Mouse (Mus musculus): ENCODE data around the gene Dgki. TPM values are rescaled to one million over a fixed set of nuclear protein-coding genes. Genes with fewer than 3 reads are reported as not detected.

Dgki gene
- total and polyA plus RNA-seq, 3 experiments: not detected

GRCm38 (mm10) chr6:36809747-36810285, 490.2 kb downstream of the Dgki start, which contains the start of gene Ptn:
TSS of gene Ptn (minus strand) at chr6:36810220.
- Histone ChIP-seq H3K27ac (ENCODE audit: control insufficient read depth, low read depth, low read length) (no peak within 1 kb of the TSS), H3K9ac (ENCODE audit: control insufficient read depth, low read depth, low read length, poor library complexity, severe bottlenecking) (no peak within 1 kb of the TSS), H3K79me2 (ENCODE audit: control insufficient read depth, insufficient read depth, low read length, poor library complexity) (no peaks in the 10 kb centered on the region), H3K27me3 (ENCODE audit: control insufficient read depth in 1 of 2, insufficient read depth in 2 of 2, low read length in 2 of 2) (no peaks in the 10 kb centered on the region), H3K36me3 (ENCODE audit: control insufficient read depth in 1 of 2, insufficient read depth in 2 of 2, low read length in 2 of 2) (no peaks in the 10 kb centered on the region), H3K4me1 (ENCODE audit: control insufficient read depth in 1 of 2, insufficient read depth in 2 of 2, low read length in 2 of 2) (no peaks in the 10 kb centered on the region), H3K4me3 (ENCODE audit: control insufficient read depth in 1 of 2, insufficient read depth in 1 of 2, low read depth in 2 of 2, low read length in 2 of 2) (no peak within 1 kb of the TSS), H3K9me3 (replicated peaks; ENCODE audit: insufficient read depth, low read length) (no peaks in the 10 kb centered on the region)
- TF ChIP-seq E2F4 (IDR thresholded peaks at IDR 0.05; ENCODE audit: borderline replicate concordance, low read depth, low read length): no peak
- no peak for TF ChIP-seq SMC3 (IDR thresholded peaks at IDR 0.05; ENCODE audit: low read depth, low read length)
- no peak for TF ChIP-seq ZMIZ1 (IDR thresholded peaks at IDR 0.05; ENCODE audit: low read depth, low read length)
- TF ChIP-seq MXI1 (IDR thresholded peaks at IDR 0.05; ENCODE audit: low read depth, low read length): no peak
- no peak for TF ChIP-seq ZNF384 (IDR thresholded peaks at IDR 0.05; ENCODE audit: low read depth, low read length)
- TF ChIP-seq CHD2 (IDR thresholded peaks at IDR 0.05; ENCODE audit: low read length): no peak
- no peak for TF ChIP-seq NELFE (IDR thresholded peaks at IDR 0.05; ENCODE audit: low read depth, low read length)
- no peak for TF ChIP-seq KAT2A (conservative IDR thresholded peaks at IDR 0.05; ENCODE audit: low read depth, low read length)
- no peak for TF ChIP-seq MYC (IDR thresholded peaks at IDR 0.05; ENCODE audit: low read depth, low read length)
- no peak for TF ChIP-seq ETS1 (IDR thresholded peaks at IDR 0.05; ENCODE audit: low read depth, low read length)
- TF ChIP-seq TBP (IDR thresholded peaks at IDR 0.05; ENCODE audit: low read depth, low read length): no peak
- TF ChIP-seq MAZ (IDR thresholded peaks at IDR 0.05; ENCODE audit: low read depth, low read length): no peak
- no peak for TF ChIP-seq ZKSCAN1 (IDR thresholded peaks at IDR 0.05; ENCODE audit: low read depth, low read length)
- TF ChIP-seq POLR2AphosphoS2 (IDR thresholded peaks at IDR 0.05; ENCODE audit: low read length): no peak
- TF ChIP-seq RAD21 (IDR thresholded peaks at IDR 0.05; ENCODE audit: low read depth, low read length): no peak
- DNase-seq (ENCODE audit: low read depth, low spot score): no peak

- Histone ChIP-seq H3K79me2 (ENCODE audit: control insufficient read depth, insufficient read depth, low read length, poor library complexity) (no peaks in the 10 kb centered on the region), H3K9me3 (replicated peaks; ENCODE audit: insufficient read depth, low read length) (no peaks in the 10 kb centered on the region), H3K27ac (ENCODE audit: control insufficient read depth, low read depth, low read length) (no peak overlapping the region), H3K4me1 (ENCODE audit: control insufficient read depth in 1 of 2, insufficient read depth in 2 of 2, low read length in 2 of 2) (no peaks in the 10 kb centered on the region), H3K27me3 (ENCODE audit: control insufficient read depth in 1 of 2, insufficient read depth in 2 of 2, low read length in 2 of 2) (no peaks in the 10 kb centered on the region), H3K36me3 (ENCODE audit: control insufficient read depth in 1 of 2, insufficient read depth in 2 of 2, low read length in 2 of 2) (no peaks in the 10 kb centered on the region), H3K9ac (ENCODE audit: control insufficient read depth, low read depth, low read length, poor library complexity, severe bottlenecking) (no peak overlapping the region), H3K4me3 (ENCODE audit: control insufficient read depth in 1 of 2, insufficient read depth in 1 of 2, low read depth in 2 of 2, low read length in 2 of 2) (no peak overlapping the region)
- TF ChIP-seq RAD21 (IDR thresholded peaks at IDR 0.05; ENCODE audit: low read depth, low read length) (no peak), POLR2A (IDR thresholded peaks at IDR 0.05; ENCODE audit: control insufficient read depth in 1 of 2, insufficient read depth in 1 of 2, low read depth in 1 of 2, low read length in 2 of 2, poor library complexity in 1 of 2) (no peak), TBP (IDR thresholded peaks at IDR 0.05; ENCODE audit: low read depth, low read length) (no peak), MEF2A (IDR thresholded peaks at IDR 0.05; ENCODE audit: extremely low read depth, insufficient replicate concordance, low read depth, low read length, poor library complexity, severe bottlenecking) (no peak), ZKSCAN1 (IDR thresholded peaks at IDR 0.05; ENCODE audit: low read depth, low read length) (no peak), MAX (IDR thresholded peaks at IDR 0.05; ENCODE audit: low read length) (no peak), CHD2 (IDR thresholded peaks at IDR 0.05; ENCODE audit: low read length) (no peak), MAFK (IDR thresholded peaks at IDR 0.05; ENCODE audit: borderline replicate concordance, low read depth, low read length) (no peak), TCF12 (IDR thresholded peaks at IDR 0.05; ENCODE audit: low read depth, low read length) (no peak), E2F4 (IDR thresholded peaks at IDR 0.05; ENCODE audit: borderline replicate concordance, low read depth, low read length) (no peak), GATA1 (IDR thresholded peaks at IDR 0.05; ENCODE audit: low read depth, low read length) (no peak), NRF1 (IDR thresholded peaks at IDR 0.05; ENCODE audit: insufficient read depth, low read depth, low read length, poor library complexity, severe bottlenecking) (no peak), USF2 (IDR thresholded peaks at IDR 0.05; ENCODE audit: borderline replicate concordance in 1 of 2, insufficient read depth in 1 of 2, low read depth in 1 of 2, low read length in 2 of 2) (no peak), HCFC1 (IDR thresholded peaks at IDR 0.05; ENCODE audit: low read depth, low read length) (no peak), GABPA (IDR thresholded peaks at IDR 0.05; ENCODE audit: low read depth, low read length) (no peak)
- DNase-seq (ENCODE audit: low read depth, low spot score): no peak
These were observed 490.7 kb downstream of the Dgki start for GRCm38 (mm10) chr6:36809311-36809726.
